Mouse (Mus musculus) intestine, embryonic 15.5 days (tissue): Measurements from ENCODE around the gene Klk8. TPM values are rescaled to one million over a fixed set of nuclear protein-coding genes. Genes with fewer than 3 reads are reported as not detected.

Experiments
- polyA plus RNA-seq: library from polyadenylated mRNA; unstranded; fragments of >200 nt; fragmentation: Nextera tagmentation; extraction: Ambion mirVana; gene quantifications from 2 replicates; pipeline ENCODE4 v1.2.1, GENCODE M21; 2015

Gene Klk8
- polyA plus RNA-seq, 1 experiment from 2014 or later = 14.5 TPM

Other genes starting within 250 kb of the Klk8 start
- gene Zfp658, start 235.3 kb upstream of the Klk8 start, polyA plus RNA-seq = 2.7 and 2.8 TPM in 2 replicates
- gene Zfp719, start 218.0 kb upstream of the Klk8 start, polyA plus RNA-seq = 8.7 and 10.1 TPM in 2 replicates
- 0.09 TPM in 2 replicates for gene Zfp819, start 190.4 kb upstream of the Klk8 start, polyA plus RNA-seq
- 4.7 and 5.2 TPM in 2 replicates for gene Ceacam18, start 162.9 kb upstream of the Klk8 start, polyA plus RNA-seq
- gene Siglece, start 137.4 kb upstream of the Klk8 start, polyA plus RNA-seq = 1.6 and 1.8 TPM in 2 replicates
- gene Ctu1, start 125.6 kb upstream of the Klk8 start, polyA plus RNA-seq = 12.7 and 12.8 TPM in 2 replicates
- gene Klk14, start 107.2 kb upstream of the Klk8 start, polyA plus RNA-seq = 0.15 TPM in 1 of 2 replicates, not detected in the other
- 0.18 and 0.60 TPM in 2 replicates for gene Klk13, start 85.0 kb upstream of the Klk8 start, polyA plus RNA-seq
- not detected in 2 replicates for gene Klk12, start 28.7 kb upstream of the Klk8 start, polyA plus RNA-seq
- gene Klk11, start 23.0 kb upstream of the Klk8 start, polyA plus RNA-seq = 0.46 and 0.58 TPM in 2 replicates
- gene Klk10, start 16.5 kb upstream of the Klk8 start, polyA plus RNA-seq = 3.0 and 3.4 TPM in 2 replicates
- gene Klk9, start 5.7 kb upstream of the Klk8 start, polyA plus RNA-seq = not detected in 2 replicates
- gene Klk7, start 13.7 kb downstream of the Klk8 start, polyA plus RNA-seq = not detected in 2 replicates
- not detected in 2 replicates for gene Klk6, start 26.9 kb downstream of the Klk8 start, polyA plus RNA-seq
- gene Klk5, start 44.4 kb downstream of the Klk8 start, polyA plus RNA-seq = not detected in 2 replicates
- gene Klk4, start 83.6 kb downstream of the Klk8 start, polyA plus RNA-seq = not detected in 2 replicates
- gene Klk15, start 136.2 kb downstream of the Klk8 start, polyA plus RNA-seq = not detected in 2 replicates
- 0.16 and 0.59 TPM in 2 replicates for gene Klk1b8, start 153.1 kb downstream of the Klk8 start, polyA plus RNA-seq
- gene Klk1b1, start 169.2 kb downstream of the Klk8 start, polyA plus RNA-seq = not detected in 2 replicates
- not detected in 2 replicates for gene Klk1b9, start 178.5 kb downstream of the Klk8 start, polyA plus RNA-seq
- not detected in 2 replicates for gene Klk1b11, start 198.3 kb downstream of the Klk8 start, polyA plus RNA-seq
- not detected in 2 replicates for gene Klk1b26, start 214.6 kb downstream of the Klk8 start, polyA plus RNA-seq